Mouse (Mus musculus) midbrain, embryonic 13.5 days (tissue): ENCODE results near the gene Palld. TPM values are rescaled to one million over a fixed set of nuclear protein-coding genes. Genes with fewer than 3 reads are reported as not detected.

Experiments
- ATAC-seq: fragments of 200-750 bp; cut with Nextera tagmentation; 2 replicates; pipeline ENCODE4 v1.8.0; 2017; ENCODE audit warnings: mild to moderate bottlenecking, moderate TSS enrichment, moderate library complexity
- H3K27ac ChIP-seq: fragments of 300-500 bp; sonication (generic); 2 replicates; pipeline ENCODE4 v1.5.1; 2015; ENCODE audit warnings: inconsistent platforms, mild to moderate bottlenecking, moderate library complexity
- H3K27me3 ChIP-seq: fragments of 300-500 bp; sonication (generic); 2 replicates; pipeline ENCODE4 v1.6.1; 2015; ENCODE audit warnings: mild to moderate bottlenecking, inconsistent platforms
- H3K36me3 ChIP-seq: fragments of 300-500 bp; sonication (generic); 2 replicates; pipeline ENCODE4 v1.6.1; 2015; ENCODE audit warnings: mild to moderate bottlenecking, inconsistent platforms
- H3K4me1 ChIP-seq: fragments of 300-500 bp; sonication (generic); replicated peaks from 2 replicates; pipeline ENCODE4 v1.6.1; 2015; ENCODE audit warnings: inconsistent platforms
- H3K4me2 ChIP-seq: fragments of 300-500 bp; sonication (generic); replicated peaks from 2 replicates; pipeline ENCODE4 v1.6.1; 2015; ENCODE audit warnings: moderate library complexity, mild to moderate bottlenecking, inconsistent platforms
- H3K4me3 ChIP-seq: fragments of 300-500 bp; sonication (generic); replicated peaks from 2 replicates; pipeline ENCODE4 v1.5.1; 2015; ENCODE audit warnings: mild to moderate bottlenecking, inconsistent platforms
- H3K9ac ChIP-seq: fragments of 300-500 bp; sonication (generic); replicated peaks from 2 replicates; pipeline ENCODE4 v1.6.1; 2015; ENCODE audit warnings: mild to moderate bottlenecking, inconsistent platforms
- H3K9me3 ChIP-seq: fragments of 300-500 bp; sonication (generic); 2 replicates; pipeline ENCODE4 v1.6.1; 2016; ENCODE audit warnings: mild to moderate bottlenecking, inconsistent platforms
- WGBS: fragments of 180-500 bp; shearing (Covaris S2); methylation state at CpG from one replicate; pipeline ENCODE4 v1.1.7; 2015; 5-methylcytosine and 5-hydroxymethylcytosine counted together
- polyA plus RNA-seq: library from polyadenylated mRNA; unstranded; fragments of >200 nt; fragmentation: Nextera tagmentation; extraction: Ambion mirVana; gene quantifications from 2 replicates; pipeline ENCODE4 v1.2.1, GENCODE M21; 2015

Palld gene
- polyA plus RNA-seq, 1 experiment from 2014 or later = 27.6 TPM

DNA sequence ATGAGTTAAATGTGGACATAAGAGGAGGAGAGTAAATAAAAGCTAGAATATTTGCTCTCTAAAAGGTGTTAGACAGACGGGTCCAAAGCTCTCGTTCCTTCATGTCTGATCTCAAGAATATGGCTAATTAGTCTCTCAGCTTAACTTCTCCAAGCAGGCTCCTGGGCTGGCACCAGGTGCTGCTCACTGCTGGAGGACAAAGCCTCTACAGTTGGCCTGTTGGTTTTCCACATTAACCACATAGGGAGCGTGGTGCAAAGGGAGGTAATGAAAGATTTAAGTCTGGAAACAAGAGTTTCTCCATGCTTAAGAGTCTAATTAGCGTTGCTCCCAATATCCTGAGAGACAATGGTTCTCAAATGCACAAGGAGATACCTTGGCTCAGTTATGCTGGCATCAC is 209.6 kb downstream of the Palld start:
- Histone ChIP-seq H3K4me2 (no peak overlapping the region), H3K27me3 (no peaks in the 10 kb centered on the region), H3K36me3 (no peaks in the 10 kb centered on the region), H3K4me1 (peaks cover 8% of the 10 kb centered on the region), H3K27ac (no peak overlapping the region), H3K9me3 (no peaks in the 10 kb centered on the region), H3K9ac (no peak overlapping the region), H3K4me3 (no peak overlapping the region)
- WGBS = 64% methylated on average over 4 of the region's 4 CpGs
- ATAC-seq = no peak

DNA sequence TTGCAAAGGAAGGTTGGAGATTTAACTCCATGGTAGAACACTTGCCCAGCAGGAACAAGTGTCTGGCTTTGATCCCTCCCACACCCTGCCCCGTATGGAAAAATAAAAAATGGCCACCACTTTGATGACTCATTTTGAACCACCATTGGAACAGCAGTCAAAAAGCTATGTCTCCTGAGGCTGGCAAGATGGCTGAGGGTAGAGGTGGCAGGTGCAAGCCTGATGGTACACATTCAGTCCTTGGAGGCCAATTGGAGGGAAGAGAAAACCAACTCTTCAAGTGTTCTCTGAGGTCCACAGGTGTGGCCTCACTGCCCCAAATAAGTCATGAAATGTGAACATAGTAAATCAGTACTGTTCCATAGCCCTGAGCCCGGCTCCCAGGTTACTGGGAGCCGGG is 210.4 kb downstream of the Palld start:
- no peak overlapping the region for H3K9ac ChIP-seq
- H3K27me3 ChIP-seq = no peaks in the 10 kb centered on the region
- 97% methylated on average over 3 of the region's 3 CpGs for WGBS
- H3K36me3 ChIP-seq = no peaks in the 10 kb centered on the region
- peaks cover 8% of the 10 kb centered on the region for H3K4me1 ChIP-seq
- H3K4me2 ChIP-seq = no peak overlapping the region
- ATAC-seq = no peak
- no peak overlapping the region for H3K4me3 ChIP-seq
- no peak overlapping the region for H3K27ac ChIP-seq
- H3K9me3 ChIP-seq = no peaks in the 10 kb centered on the region

DNA sequence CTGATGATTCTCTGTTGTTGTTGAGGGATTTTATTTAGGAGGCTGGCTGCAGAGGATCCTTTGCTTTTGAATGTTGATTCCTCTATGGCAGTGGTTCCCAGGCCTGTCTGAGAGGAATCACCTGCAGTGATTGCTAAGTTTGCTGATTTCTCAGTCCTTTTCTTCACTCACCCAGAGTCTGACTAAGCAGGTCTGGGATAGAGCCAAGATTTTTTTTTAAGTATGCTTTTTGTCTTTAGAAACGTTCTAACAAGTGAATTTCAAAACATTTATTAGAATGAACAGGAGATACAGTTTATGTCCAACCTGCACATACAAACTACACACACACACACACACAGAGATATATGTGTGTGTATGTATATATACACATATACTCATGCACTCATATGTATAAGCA is 211.1 kb downstream of the Palld start:
- ATAC-seq = no peak
- peaks cover 8% of the 10 kb centered on the region for H3K4me1 ChIP-seq
- no peak overlapping the region for H3K4me3 ChIP-seq
- H3K36me3 ChIP-seq = no peaks in the 10 kb centered on the region
- WGBS = 50% methylated on average over 1 of the region's 1 CpGs
- no peaks in the 10 kb centered on the region for H3K9me3 ChIP-seq
- H3K4me2 ChIP-seq = no peak overlapping the region
- H3K27me3 ChIP-seq = no peaks in the 10 kb centered on the region
- no peak overlapping the region for H3K9ac ChIP-seq
- H3K27ac ChIP-seq = no peak overlapping the region

DNA sequence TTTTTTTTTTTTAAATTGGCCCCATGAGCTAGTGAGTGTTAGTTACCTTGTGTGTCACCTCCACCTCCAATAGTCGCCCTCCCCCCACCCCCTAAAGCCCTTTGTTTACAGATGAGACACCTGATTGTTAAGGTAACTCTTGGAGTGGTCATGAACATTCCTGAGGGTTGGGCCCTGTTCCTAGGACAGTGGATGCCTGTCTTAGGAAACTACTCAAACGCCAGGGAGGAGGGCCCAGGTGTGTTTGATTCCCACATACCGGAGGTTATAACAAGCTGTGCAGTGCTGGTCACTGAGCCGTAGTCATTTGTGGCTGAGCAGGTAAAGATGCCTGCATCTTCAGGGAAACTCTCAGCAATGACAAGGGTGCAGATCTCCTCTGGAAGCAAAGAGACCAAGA is 215.4 kb downstream of the Palld start:
- 85% methylated on average over 4 of the region's 4 CpGs for WGBS

DNA sequence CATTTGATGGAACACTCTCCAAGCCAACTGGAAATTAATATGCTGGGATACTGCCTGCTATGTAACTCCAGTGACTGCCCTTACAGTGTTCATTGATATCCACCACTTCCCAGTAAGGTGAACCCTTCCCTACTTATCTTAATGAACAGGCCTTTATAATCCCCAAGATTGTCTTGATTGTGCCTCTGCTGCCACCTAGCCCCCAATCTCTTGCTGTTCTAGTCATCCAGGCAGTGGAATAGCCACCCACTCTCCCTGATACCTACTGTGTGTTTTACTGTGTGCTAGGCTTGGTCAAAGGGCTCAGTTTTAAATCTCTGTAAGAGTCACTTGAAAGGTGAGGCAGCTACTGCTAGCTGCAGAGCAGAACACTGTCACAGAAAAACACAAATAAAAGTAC is 216.2 kb downstream of the Palld start:
- Histone ChIP-seq H3K9ac (no peak overlapping the region), H3K27me3 (no peaks in the 10 kb centered on the region), H3K4me1 (no peaks in the 10 kb centered on the region), H3K4me2 (no peak overlapping the region), H3K27ac (no peak overlapping the region), H3K36me3 (peaks cover 6% of the 10 kb centered on the region; the same call in 1 of the 2 replicates), H3K9me3 (no peaks in the 10 kb centered on the region), H3K4me3 (no peak overlapping the region)
- no peak for ATAC-seq

More for the DNA sequence above, 215.4 kb downstream of the Palld start:
- Histone ChIP-seq H3K27me3 (no peaks in the 10 kb centered on the region), H3K36me3 (peaks cover 6% of the 10 kb centered on the region; the same call in 1 of the 2 replicates), H3K9ac (no peak overlapping the region), H3K4me3 (no peak overlapping the region), H3K9me3 (no peaks in the 10 kb centered on the region), H3K4me1 (no peaks in the 10 kb centered on the region), H3K27ac (no peak overlapping the region), H3K4me2 (no peak overlapping the region)
- ATAC-seq = 0 out of 2 replicates have a peak, but pooled peaks have one; percentile 17

DNA sequence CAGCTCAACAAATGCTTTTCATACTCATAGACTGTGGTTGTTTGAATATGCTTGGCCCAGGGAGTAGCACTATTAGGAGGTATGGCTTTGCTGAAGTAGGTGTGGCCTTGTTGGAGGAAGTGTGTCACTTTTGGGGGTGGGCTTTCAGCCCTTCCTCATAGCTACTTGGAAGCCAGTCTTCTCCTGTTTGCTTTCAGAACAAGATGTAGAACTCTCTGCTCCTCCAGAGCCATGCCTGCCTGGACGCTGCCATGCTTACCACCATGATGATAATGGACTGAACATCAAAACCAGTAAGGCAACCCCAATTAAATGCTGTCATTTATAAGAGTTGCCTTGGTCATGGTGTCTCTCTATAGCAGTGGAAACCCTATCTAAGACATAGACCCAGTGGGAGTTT is 217.2 kb downstream of the Palld start:
- no peak for ATAC-seq
- Histone ChIP-seq H3K9me3 (no peaks in the 10 kb centered on the region), H3K4me3 (no peak overlapping the region), H3K27me3 (no peaks in the 10 kb centered on the region), H3K4me1 (no peaks in the 10 kb centered on the region), H3K27ac (no peak overlapping the region), H3K9ac (no peak overlapping the region), H3K36me3 (peaks cover 6% of the 10 kb centered on the region; the same call in 1 of the 2 replicates), H3K4me2 (no peak overlapping the region)
- WGBS = 91% methylated on average over 1 of the region's 1 CpGs

DNA sequence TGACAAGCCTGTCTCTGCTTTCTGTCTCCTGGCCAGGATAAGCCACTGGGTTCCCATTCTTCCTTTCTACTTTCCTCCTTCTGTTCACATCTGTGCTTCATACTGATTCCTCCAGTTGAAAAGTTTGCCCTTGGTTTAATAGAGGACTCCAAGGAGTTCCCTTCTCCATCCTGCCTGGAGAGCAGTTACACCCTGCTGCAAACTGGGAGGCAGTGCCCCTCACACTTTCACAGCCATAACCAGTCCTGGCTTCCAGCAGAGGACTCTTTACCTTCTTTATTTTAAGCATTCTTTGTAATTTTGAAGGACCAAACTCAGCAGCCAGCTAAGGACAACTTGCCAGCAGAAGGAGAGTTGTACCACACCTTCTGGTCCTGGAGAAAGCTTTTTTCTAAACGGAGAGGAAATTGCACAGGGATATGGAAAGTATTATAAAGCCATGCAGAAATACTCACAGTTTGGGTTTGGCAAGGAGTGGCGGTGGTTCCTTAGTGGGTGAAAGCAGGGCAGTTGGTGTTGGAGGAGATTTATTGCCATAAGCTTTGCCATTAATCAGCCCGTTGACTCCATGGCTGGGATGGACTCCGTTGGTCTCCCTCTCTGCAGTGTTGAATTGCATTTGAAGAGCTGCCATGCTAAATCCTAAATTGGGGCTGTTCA is 218.1 kb downstream of the Palld start:
- H3K27ac ChIP-seq = no peak overlapping the region
- H3K27me3 ChIP-seq = no peaks in the 10 kb centered on the region
- ATAC-seq = no peak
- no peak overlapping the region for H3K9ac ChIP-seq
- H3K4me3 ChIP-seq = no peak overlapping the region
- H3K9me3 ChIP-seq = no peaks in the 10 kb centered on the region
- H3K4me1 ChIP-seq = no peaks in the 10 kb centered on the region
- 96% methylated on average over 4 of the region's 4 CpGs for WGBS
- no peak overlapping the region for H3K4me2 ChIP-seq
- H3K36me3 ChIP-seq = peaks cover 6% of the 10 kb centered on the region; the same call in 1 of the 2 replicates

DNA sequence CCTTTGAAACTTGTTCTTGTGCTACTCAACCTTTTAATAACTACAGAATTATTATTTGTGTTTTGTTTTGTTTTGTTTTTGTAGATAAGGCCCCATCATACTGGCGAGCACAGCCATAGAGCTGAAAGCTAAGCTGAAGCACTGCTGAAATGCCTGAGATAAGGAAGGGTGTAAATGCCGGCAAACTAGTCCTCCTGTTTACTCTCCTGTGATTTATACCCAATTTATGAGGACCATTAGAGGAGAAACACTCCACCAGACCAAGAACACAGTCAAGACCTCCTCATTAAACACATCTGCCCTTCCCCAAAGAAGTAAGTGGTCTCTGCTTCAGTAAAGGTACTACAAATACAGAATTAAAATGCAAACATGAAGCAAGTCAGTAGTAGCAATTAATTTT is 219.6 kb downstream of the Palld start:
- Histone ChIP-seq H3K9me3 (no peaks in the 10 kb centered on the region), H3K27ac (no peak overlapping the region), H3K9ac (no peak overlapping the region), H3K4me2 (no peak overlapping the region), H3K27me3 (no peaks in the 10 kb centered on the region), H3K4me3 (no peak overlapping the region), H3K4me1 (no peaks in the 10 kb centered on the region), H3K36me3 (peaks cover 6% of the 10 kb centered on the region; the same call in 1 of the 2 replicates)
- no peak for ATAC-seq
- 90% methylated on average over 2 of the region's 2 CpGs for WGBS

DNA sequence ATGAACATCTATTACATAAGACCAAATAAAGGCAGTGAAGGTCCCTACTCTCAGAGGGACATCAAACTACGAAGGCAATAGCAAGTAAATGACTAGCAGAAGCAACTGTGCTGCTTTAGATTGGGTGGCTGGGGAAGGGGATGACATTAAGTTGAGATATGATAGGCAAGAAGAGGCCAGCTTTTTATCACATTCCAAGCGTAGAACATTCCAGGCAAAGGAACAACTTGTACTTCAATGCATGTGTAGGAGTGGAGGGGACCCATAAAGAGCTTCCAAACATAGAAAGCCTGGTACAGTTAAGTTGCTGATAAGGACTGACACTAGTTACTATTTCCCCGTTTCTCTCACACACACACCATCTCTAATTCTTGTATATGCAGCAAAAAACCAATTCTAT is 221.3 kb downstream of the Palld start:
- WGBS = 95% methylated on average over 3 of the region's 3 CpGs
- Histone ChIP-seq H3K4me2 (no peak overlapping the region), H3K27ac (no peak overlapping the region), H3K9me3 (no peaks in the 10 kb centered on the region), H3K36me3 (peaks cover 6% of the 10 kb centered on the region; the same call in 1 of the 2 replicates), H3K4me3 (no peak overlapping the region), H3K4me1 (no peaks in the 10 kb centered on the region), H3K9ac (no peak overlapping the region), H3K27me3 (no peaks in the 10 kb centered on the region)
- no peak for ATAC-seq

DNA sequence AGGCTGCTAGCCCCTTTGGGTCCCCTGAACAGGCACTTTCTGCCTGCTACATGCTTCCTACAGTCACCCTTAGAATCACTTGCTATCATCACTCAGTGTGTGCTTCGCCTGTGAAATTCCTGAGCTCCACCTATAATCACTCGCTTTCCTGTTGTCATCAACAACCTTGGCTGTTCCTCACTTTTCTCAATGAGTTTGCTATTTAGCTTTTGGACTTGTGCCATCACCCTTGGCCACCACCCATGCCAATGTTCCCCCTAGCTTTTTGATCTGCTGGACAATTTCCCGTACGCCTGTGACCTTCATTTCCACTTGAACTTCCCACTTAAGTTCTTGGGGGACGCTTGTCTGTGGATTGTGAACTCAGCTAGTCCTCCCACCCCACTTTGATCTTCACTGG is 225.3 kb downstream of the Palld start:
- Histone ChIP-seq H3K27me3 (no peaks in the 10 kb centered on the region), H3K9me3 (no peaks in the 10 kb centered on the region), H3K4me3 (no peak overlapping the region), H3K4me1 (no peaks in the 10 kb centered on the region), H3K9ac (no peak overlapping the region), H3K4me2 (no peak overlapping the region), H3K27ac (no peak overlapping the region), H3K36me3 (peaks cover 2% of the 10 kb centered on the region; the same call in 1 of the 2 replicates)
- no peak for ATAC-seq
- WGBS = 95% methylated on average over 5 of the region's 5 CpGs

DNA sequence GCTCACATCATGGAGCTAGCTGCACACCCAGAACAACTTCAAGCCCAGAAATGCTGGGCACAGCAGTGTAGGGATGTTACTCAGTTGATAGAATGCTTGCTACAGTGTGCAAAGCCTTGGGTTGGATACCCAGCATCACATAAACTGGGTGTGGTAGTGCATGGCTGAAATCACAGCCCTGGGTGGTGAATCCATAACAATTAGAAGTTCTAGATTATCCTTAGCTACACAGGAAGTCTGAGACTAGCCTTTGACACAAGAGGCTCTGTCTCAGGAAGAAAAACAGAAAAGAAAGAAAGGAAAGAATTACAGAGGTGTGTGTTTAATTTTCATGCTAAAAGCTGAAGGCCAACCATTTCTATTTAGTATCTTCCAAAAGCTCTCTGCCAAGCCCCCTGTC is 231.3 kb downstream of the Palld start:
- no peak overlapping the region for H3K27ac ChIP-seq
- no peak overlapping the region for H3K4me3 ChIP-seq
- no peak overlapping the region for H3K9ac ChIP-seq
- no peak overlapping the region for H3K4me2 ChIP-seq
- H3K9me3 ChIP-seq = no peaks in the 10 kb centered on the region
- H3K4me1 ChIP-seq = peaks cover 8% of the 10 kb centered on the region; the same call in 1 of the 2 replicates
- H3K27me3 ChIP-seq = no peaks in the 10 kb centered on the region
- ATAC-seq = no peak
- H3K36me3 ChIP-seq = peaks cover 2% of the 10 kb centered on the region; the same call in 1 of the 2 replicates

DNA sequence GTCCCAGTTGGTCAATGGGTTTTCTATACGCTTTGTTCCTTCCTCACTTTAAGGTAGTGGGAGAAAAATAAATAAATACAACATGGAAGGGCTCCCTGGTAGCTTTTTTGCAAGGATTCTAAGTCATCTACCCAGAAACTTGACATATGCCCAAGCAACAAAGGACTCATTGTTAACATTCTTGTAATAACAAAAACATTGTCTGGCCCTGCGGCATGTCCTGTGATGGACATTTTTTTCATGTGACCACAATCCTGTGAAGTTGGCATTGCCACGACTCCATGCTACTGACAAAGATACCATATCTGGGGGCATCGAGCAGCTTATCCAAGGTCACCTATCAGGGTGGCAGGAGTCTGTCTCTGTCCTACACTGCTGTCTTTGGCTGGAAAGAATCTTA is 232.1 kb downstream of the Palld start:
- ATAC-seq = no peak
- H3K27ac ChIP-seq = no peak overlapping the region
- 72% methylated on average over 4 of the region's 4 CpGs for WGBS
- no peak overlapping the region for H3K9ac ChIP-seq
- H3K4me3 ChIP-seq = no peak overlapping the region
- no peaks in the 10 kb centered on the region for H3K9me3 ChIP-seq
- no peak overlapping the region for H3K4me2 ChIP-seq
- H3K36me3 ChIP-seq = no peaks in the 10 kb centered on the region
- no peaks in the 10 kb centered on the region for H3K27me3 ChIP-seq
- peaks cover 8% of the 10 kb centered on the region; the same call in 1 of the 2 replicates for H3K4me1 ChIP-seq

DNA sequence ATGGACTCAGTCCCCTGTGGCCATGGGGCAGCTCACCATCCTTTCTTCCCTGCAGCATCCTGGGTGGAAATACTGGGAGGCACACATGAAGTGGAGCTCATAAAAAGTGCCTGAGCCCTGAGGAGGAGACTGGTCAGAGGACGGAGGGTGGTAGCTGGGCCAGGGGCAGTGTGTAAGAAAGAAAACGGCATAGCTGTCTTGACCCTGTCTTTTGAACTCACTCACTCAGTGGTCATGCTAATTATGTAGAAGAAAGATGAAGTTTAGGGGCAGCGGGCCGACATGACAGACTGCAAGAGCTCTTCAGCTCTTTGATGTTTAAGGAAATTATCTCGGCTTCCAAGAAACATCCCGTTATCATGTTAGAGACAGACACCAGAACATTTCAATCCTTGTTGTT is 235.6 kb downstream of the Palld start:
- no peak overlapping the region for H3K4me2 ChIP-seq
- no peaks in the 10 kb centered on the region for H3K27me3 ChIP-seq
- H3K9ac ChIP-seq = no peak overlapping the region
- H3K36me3 ChIP-seq = no peaks in the 10 kb centered on the region
- H3K9me3 ChIP-seq = no peaks in the 10 kb centered on the region
- H3K27ac ChIP-seq = no peak overlapping the region
- no peak for ATAC-seq
- H3K4me1 ChIP-seq = peaks cover 8% of the 10 kb centered on the region; the same call in 1 of the 2 replicates
- 17% methylated on average over 6 of the region's 6 CpGs for WGBS
- no peak overlapping the region for H3K4me3 ChIP-seq
